Mouse (Mus musculus): Measurements from ENCODE around the gene Nfkbiz.

Nfkbiz gene

DNA sequence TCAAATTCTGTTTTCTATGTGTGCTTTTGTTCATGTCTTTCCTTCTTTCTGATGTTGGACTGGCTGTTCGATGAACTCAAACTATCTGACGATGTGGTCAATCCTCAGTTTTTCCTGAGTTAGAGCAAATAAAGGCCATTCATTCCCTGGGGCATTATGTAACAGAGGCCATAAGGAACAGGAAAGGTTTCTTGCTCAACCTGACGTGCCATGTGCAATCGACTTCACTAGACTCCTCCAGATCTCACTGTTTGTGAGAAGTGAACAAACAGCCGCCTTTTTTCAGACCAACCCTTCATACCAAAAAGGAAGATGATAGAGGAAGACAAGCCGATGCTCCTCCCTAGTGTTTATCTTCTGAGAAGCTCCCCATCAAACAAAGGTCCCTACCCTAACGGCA lies 48.4 kb downstream of the Nfkbiz start:
- no peak for DNase-seq

GRCm38 (mm10) chr16:55789291-55789690 lies 49.4 kb downstream of the Nfkbiz start:
- DNase-seq, result peak; percentile 34

DNA sequence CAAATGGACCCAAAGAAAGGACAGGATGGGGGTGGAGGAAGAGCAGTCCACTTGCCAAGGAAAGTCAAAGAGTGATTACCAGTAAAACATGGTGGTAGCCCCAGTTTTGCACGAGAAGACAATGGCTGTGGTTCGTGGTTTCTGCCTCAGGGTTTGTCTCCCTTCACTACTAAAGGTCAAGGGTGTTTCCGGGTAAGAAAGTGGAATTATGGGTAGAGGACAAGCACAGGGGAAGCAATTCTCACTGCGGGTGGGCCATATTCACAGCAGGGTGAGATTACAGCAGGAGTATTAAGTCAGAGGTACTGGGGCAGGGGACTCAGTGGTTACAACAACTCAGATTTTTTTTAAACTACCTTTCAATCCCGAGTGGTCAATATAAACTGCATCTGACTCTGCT lies 50.0 kb downstream of the Nfkbiz start:
- DNase-seq, result no peak

DNA sequence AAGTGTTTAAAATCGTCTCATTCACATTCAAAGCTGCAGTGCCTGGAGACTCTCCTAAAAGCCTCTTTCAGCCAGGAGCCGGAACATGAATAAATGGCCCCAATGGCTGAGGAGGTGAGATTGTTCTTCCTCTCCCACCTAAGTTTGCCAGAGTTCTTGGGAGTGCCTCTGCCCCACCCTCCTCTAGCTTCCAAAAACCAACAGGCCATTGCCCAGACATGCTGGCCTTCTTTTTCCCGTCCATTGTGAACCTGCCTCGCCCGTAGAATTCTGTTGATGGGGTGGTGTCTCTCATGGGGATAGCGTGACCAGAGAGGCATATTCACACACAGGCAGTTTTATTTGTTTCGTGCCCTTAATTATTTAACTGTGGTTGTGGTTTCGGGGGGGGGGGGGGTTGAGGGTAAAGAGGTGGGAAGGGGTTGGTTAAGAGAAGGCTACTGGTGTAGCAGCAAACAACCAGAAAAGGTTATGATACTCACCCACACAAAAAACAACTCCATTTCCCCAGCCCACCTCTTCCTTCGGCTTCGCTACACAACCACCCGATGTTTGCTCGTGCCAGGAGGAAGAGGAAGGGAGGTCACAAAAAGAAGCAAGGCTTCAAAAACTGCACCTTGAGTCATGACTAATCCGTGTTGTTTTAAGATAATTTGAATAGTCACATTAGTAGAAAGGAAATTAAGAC lies 51.2 kb downstream of the Nfkbiz start:
- no peak for DNase-seq

DNA sequence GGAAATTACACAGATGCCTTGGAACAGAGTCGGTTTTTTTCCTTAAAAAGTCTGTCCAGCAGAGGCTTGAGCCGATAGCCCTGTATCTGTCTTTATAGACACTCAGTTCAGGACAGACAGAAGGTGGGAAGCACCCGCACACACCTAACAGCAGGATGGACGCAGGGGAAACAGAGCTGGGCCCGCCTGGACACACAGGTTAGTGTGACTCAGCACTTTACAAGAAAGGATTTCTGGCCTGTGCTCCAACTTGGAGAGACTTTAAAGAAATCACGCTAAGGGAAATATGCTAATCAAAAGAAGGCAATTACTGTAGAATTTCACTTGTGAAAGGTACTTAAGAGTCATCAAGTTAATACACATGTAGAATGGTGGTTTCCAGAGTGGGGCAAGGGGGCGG lies 54.3 kb downstream of the Nfkbiz start:
- DNase-seq, result no peak

GRCm38 (mm10) chr16:55783923-55784322 lies 54.8 kb downstream of the Nfkbiz start:
- no peak for DNase-seq

- no peak for DNase-seq
Observed at GRCm38 (mm10) chr16:55782911-55783310, 55.8 kb downstream of the Nfkbiz start.

- no peak for DNase-seq
Observed at GRCm38 (mm10) chr16:55781809-55782208, 56.9 kb downstream of the Nfkbiz start.

GRCm38 (mm10) chr16:55780958-55781558 lies 57.6 kb downstream of the Nfkbiz start:
- no peak for DNase-seq

- DNase-seq, result no peak
Observed at GRCm38 (mm10) chr16:55776329-55776728, 62.4 kb downstream of the Nfkbiz start.

DNA sequence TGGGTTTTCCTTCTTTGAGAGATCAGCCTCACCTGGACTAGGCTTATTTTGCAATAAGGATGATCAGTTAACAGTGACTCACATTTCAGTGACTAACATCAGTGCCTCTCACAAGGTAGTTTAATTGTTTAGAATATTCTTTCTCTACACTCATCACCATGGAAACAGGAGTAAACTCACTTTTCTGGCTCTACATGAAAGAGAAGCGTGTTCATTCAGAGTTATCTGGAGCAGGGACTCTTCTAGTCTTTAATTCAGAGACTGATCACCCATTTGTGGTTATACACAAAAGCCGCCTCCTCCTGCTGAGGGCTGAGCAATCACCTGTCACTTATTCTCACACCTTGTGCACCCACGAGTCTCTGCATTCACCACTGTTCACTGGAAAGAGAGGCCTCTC lies 68.5 kb downstream of the Nfkbiz start:
- DNase-seq, result no peak

All from kidney, postnatal 14 days (tissue).